Mouse (Mus musculus): Measurements from ENCODE around the gene Gss. TPM values are rescaled to one million over a fixed set of nuclear protein-coding genes. Genes with fewer than 3 reads are reported as not detected.

Gene Gss
- total and polyA plus RNA-seq, 2 experiments from 2014 or later = 24.8 to 52.3 TPM

GRCm38 (mm10) chr2:155627030-155627738 lies 34.6 kb upstream of the Gss start:
- no peak overlapping the region for H3K4me3 ChIP-seq (ENCODE audit: low read depth, low read length)
- no peak overlapping the region for H3K9ac ChIP-seq (replicated peaks; ENCODE audit: low read depth, low read length)
- DNase-seq (ENCODE audit: low spot score) (peak; percentile 60), ATAC-seq (ENCODE audit: insufficient read depth, low read depth) (no peak)
- H3K27me3 ChIP-seq (ENCODE audit: control insufficient read depth, insufficient read depth, low read length) = no peaks in the 10 kb centered on the region
- no peak overlapping the region for H3K4me2 ChIP-seq (ENCODE audit: low read depth, low read length)
- no peaks in the 10 kb centered on the region for H3K9me3 ChIP-seq (replicated peaks; ENCODE audit: control insufficient read depth, low read length)
- H3K36me3 ChIP-seq (replicated peaks; ENCODE audit: control insufficient read depth, insufficient read depth, low read length) = peaks cover 85% of the 10 kb centered on the region
- H3K4me1 ChIP-seq (ENCODE audit: control insufficient read depth, insufficient read depth) = no peaks in the 10 kb centered on the region
- H3K27ac ChIP-seq (ENCODE audit: low read depth) = no peak overlapping the region
- WGBS = 56% methylated on average over 21 of the region's 21 CpGs
- TF ChIP-seq EP300 (IDR thresholded peaks at IDR 0.05; ENCODE audit: low read depth) = no peak
- peak; percentile 85 for TF ChIP-seq CTCF (IDR thresholded peaks at IDR 0.05; ENCODE audit: low read depth)

GRCm38 (mm10) chr2:155626277-155626676 lies 33.7 kb upstream of the Gss start:
- no peaks in the 10 kb centered on the region for H3K4me1 ChIP-seq (ENCODE audit: control insufficient read depth, insufficient read depth)
- no peaks in the 10 kb centered on the region for H3K9me3 ChIP-seq (replicated peaks; ENCODE audit: control insufficient read depth, low read length)
- TF ChIP-seq CTCF (IDR thresholded peaks at IDR 0.05; ENCODE audit: low read depth) (no peak), EP300 (IDR thresholded peaks at IDR 0.05; ENCODE audit: low read depth) (no peak)
- WGBS = 65% methylated on average over 15 of the region's 15 CpGs
- peaks cover 85% of the 10 kb centered on the region for H3K36me3 ChIP-seq (replicated peaks; ENCODE audit: control insufficient read depth, insufficient read depth, low read length)
- DNase-seq (ENCODE audit: low spot score) (no peak), ATAC-seq (ENCODE audit: insufficient read depth, low read depth) (no peak)
- no peak overlapping the region for H3K27ac ChIP-seq (ENCODE audit: low read depth)
- H3K9ac ChIP-seq (replicated peaks; ENCODE audit: low read depth, low read length) = no peak overlapping the region
- H3K27me3 ChIP-seq (ENCODE audit: control insufficient read depth, insufficient read depth, low read length) = no peaks in the 10 kb centered on the region
- no peak overlapping the region for H3K4me3 ChIP-seq (ENCODE audit: low read depth, low read length)
- H3K4me2 ChIP-seq (ENCODE audit: low read depth, low read length) = no peak overlapping the region

- peak; percentile 28; the same call in 1 of the 2 replicates for ATAC-seq (ENCODE audit: insufficient read depth, low read depth)
- Histone ChIP-seq H3K4me1 (ENCODE audit: control insufficient read depth, insufficient read depth) (no peaks in the 10 kb centered on the region), H3K9ac (replicated peaks; ENCODE audit: low read depth, low read length) (no peak overlapping the region), H3K27me3 (ENCODE audit: control insufficient read depth, insufficient read depth, low read length) (no peaks in the 10 kb centered on the region), H3K4me2 (ENCODE audit: low read depth, low read length) (no peak overlapping the region), H3K36me3 (replicated peaks; ENCODE audit: control insufficient read depth, insufficient read depth, low read length) (peaks cover 80% of the 10 kb centered on the region), H3K27ac (ENCODE audit: low read depth) (no peak overlapping the region), H3K9me3 (replicated peaks; ENCODE audit: control insufficient read depth, low read length) (no peaks in the 10 kb centered on the region), H3K4me3 (ENCODE audit: low read depth, low read length) (no peak overlapping the region)
- WGBS = 34% methylated on average over 10 of the region's 10 CpGs
- peak; percentile 55 for DNase-seq (ENCODE audit: low spot score)
- no peak for TF ChIP-seq EP300 (IDR thresholded peaks at IDR 0.05; ENCODE audit: low read depth)
- peak; percentile 63 for TF ChIP-seq CTCF (IDR thresholded peaks at IDR 0.05; ENCODE audit: low read depth)
Measured at GRCm38 (mm10) chr2:155624730-155625129, 32.1 kb upstream of the Gss start.

- H3K4me1 ChIP-seq (ENCODE audit: control insufficient read depth, insufficient read depth) = no peaks in the 10 kb centered on the region
- no peaks in the 10 kb centered on the region for H3K27me3 ChIP-seq (ENCODE audit: control insufficient read depth, insufficient read depth, low read length)
- H3K9ac ChIP-seq (replicated peaks; ENCODE audit: low read depth, low read length) = no peak overlapping the region
- H3K27ac ChIP-seq (ENCODE audit: low read depth) = no peak overlapping the region
- H3K4me2 ChIP-seq (ENCODE audit: low read depth, low read length) = no peak overlapping the region
- no peak overlapping the region for H3K4me3 ChIP-seq (ENCODE audit: low read depth, low read length)
- TF ChIP-seq EP300 (IDR thresholded peaks at IDR 0.05; ENCODE audit: low read depth) (no peak), CTCF (IDR thresholded peaks at IDR 0.05; ENCODE audit: low read depth) (no peak)
- ATAC-seq (ENCODE audit: insufficient read depth, low read depth) = no peak
- H3K9me3 ChIP-seq (replicated peaks; ENCODE audit: control insufficient read depth, low read length) = no peaks in the 10 kb centered on the region
- no peak for DNase-seq (ENCODE audit: low spot score)
- H3K36me3 ChIP-seq (replicated peaks; ENCODE audit: control insufficient read depth, insufficient read depth, low read length) = peaks cover 84% of the 10 kb centered on the region
- WGBS = 78% methylated on average over 6 of the region's 6 CpGs
Measured at GRCm38 (mm10) chr2:155623996-155624395, 31.4 kb upstream of the Gss start.

GRCm38 (mm10) chr2:155622606-155623005 lies 30.0 kb upstream of the Gss start:
- ATAC-seq (ENCODE audit: insufficient read depth, low read depth) = no peak
- peaks cover 82% of the 10 kb centered on the region for H3K36me3 ChIP-seq (replicated peaks; ENCODE audit: control insufficient read depth, insufficient read depth, low read length)

GRCm38 (mm10) chr2:155619817-155620216 lies 27.2 kb upstream of the Gss start:
- no peak overlapping the region for H3K27ac ChIP-seq (ENCODE audit: low read depth)
- H3K4me2 ChIP-seq (ENCODE audit: low read depth, low read length) = no peak overlapping the region
- H3K27me3 ChIP-seq (ENCODE audit: control insufficient read depth, insufficient read depth, low read length) = no peaks in the 10 kb centered on the region
- H3K9me3 ChIP-seq (replicated peaks; ENCODE audit: control insufficient read depth, low read length) = no peaks in the 10 kb centered on the region
- DNase-seq (ENCODE audit: low spot score) (peak; percentile 74), ATAC-seq (ENCODE audit: insufficient read depth, low read depth) (peak; percentile 59)
- no peaks in the 10 kb centered on the region for H3K4me1 ChIP-seq (ENCODE audit: control insufficient read depth, insufficient read depth)
- WGBS = 23% methylated on average over 8 of the region's 8 CpGs
- no peak for TF ChIP-seq EP300 (IDR thresholded peaks at IDR 0.05; ENCODE audit: low read depth)
- peak; percentile 87 for TF ChIP-seq CTCF (IDR thresholded peaks at IDR 0.05; ENCODE audit: low read depth)
- no peak overlapping the region for H3K9ac ChIP-seq (replicated peaks; ENCODE audit: low read depth, low read length)
- peaks cover 65% of the 10 kb centered on the region for H3K36me3 ChIP-seq (replicated peaks; ENCODE audit: control insufficient read depth, insufficient read depth, low read length)
- H3K4me3 ChIP-seq (ENCODE audit: low read depth, low read length) = no peak overlapping the region

More at GRCm38 (mm10) chr2:155622606-155623005, 30.0 kb upstream of the Gss start:
- Histone ChIP-seq H3K4me1 (ENCODE audit: control insufficient read depth, insufficient read depth) (no peaks in the 10 kb centered on the region), H3K9me3 (replicated peaks; ENCODE audit: control insufficient read depth, low read length) (no peaks in the 10 kb centered on the region), H3K27ac (ENCODE audit: low read depth) (no peak overlapping the region), H3K4me3 (ENCODE audit: low read depth, low read length) (no peak overlapping the region), H3K9ac (replicated peaks; ENCODE audit: low read depth, low read length) (no peak overlapping the region), H3K27me3 (ENCODE audit: control insufficient read depth, insufficient read depth, low read length) (no peaks in the 10 kb centered on the region), H3K4me2 (ENCODE audit: low read depth, low read length) (no peak overlapping the region)
- DNase-seq (ENCODE audit: low spot score) = no peak
- WGBS = 44% methylated on average over 9 of the region's 11 CpGs
- TF ChIP-seq CTCF (IDR thresholded peaks at IDR 0.05; ENCODE audit: low read depth) (no peak), EP300 (IDR thresholded peaks at IDR 0.05; ENCODE audit: low read depth) (no peak)
